Mouse (Mus musculus) E14TG2a.4 (cell line): ENCODE data around the gene Atp2b2.

Experiments used
- CTCF ChIP-seq: conservative IDR thresholded peaks from 2 replicates; pipeline ENCODE4 v1.5.1; 2014; ENCODE audit warnings: low read length
- NANOG ChIP-seq: IDR thresholded peaks from 2 replicates; pipeline ENCODE4 v1.6.1; 2014; ENCODE audit warnings: borderline replicate concordance, low read length, mixed read lengths

DNA sequence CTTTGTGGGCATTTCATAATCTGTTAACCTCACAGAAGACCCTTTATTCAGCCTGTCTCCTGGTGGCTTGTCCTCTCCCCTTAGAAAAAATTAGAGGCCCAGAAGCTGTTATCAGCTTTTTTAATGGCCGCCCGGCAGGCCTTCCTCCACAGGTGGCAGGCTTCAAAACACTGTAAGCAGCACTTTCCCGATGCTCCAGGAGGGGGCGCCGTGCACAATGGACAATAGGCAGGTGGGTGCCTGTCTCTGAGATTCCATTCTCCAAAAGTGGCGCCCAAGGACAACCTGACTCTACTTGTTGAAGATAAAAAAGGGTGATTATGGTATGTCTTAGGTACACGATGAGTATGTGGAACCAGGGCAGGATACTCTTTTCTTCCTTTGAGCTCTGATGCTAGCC lies 220.0 kb downstream of the Atp2b2 start:
- TF ChIP-seq CTCF, result peak; percentile 68
- TF ChIP-seq NANOG, result no peak
